Mouse (Mus musculus) heart, embryonic 14.5 days (tissue): ENCODE results near the gene Zbtb37. TPM values are rescaled to one million over a fixed set of nuclear protein-coding genes. Genes with fewer than 3 reads are reported as not detected.

Experiments
- ATAC-seq: fragments of 200-750 bp; cut with Nextera tagmentation; 2 replicates; pipeline ENCODE4 v1.8.0; 2017; ENCODE audit warnings: low read depth, moderate TSS enrichment; ENCODE audit not compliant: insufficient number of reproducible peaks, insufficient read depth, low FRiP score
- H3K27ac ChIP-seq, 2 experiments: fragments of 200-500 bp in 1 of 2; fragments of 300-500 bp in 1 of 2; sonication (generic) in 1 of 2; replicated peaks in 1 of 2; 2 replicates each; pipeline ENCODE4 v1.5.1; 2012 to 2014; ENCODE audit warnings: low read depth in 2 of 2, low read length in 2 of 2, control low read depth in 1 of 2, mild to moderate bottlenecking in 1 of 2, mixed read lengths in 1 of 2; ENCODE audit not compliant: control insufficient read depth in 1 of 2, insufficient read depth in 1 of 2
- H3K27me3 ChIP-seq: fragments of 300-500 bp; sonication (generic); 2 replicates; pipeline ENCODE4 v1.6.1; 2014; ENCODE audit warnings: mild to moderate bottlenecking, low read length, control low read depth; ENCODE audit not compliant: control insufficient read depth, insufficient read depth
- H3K36me3 ChIP-seq: fragments of 300-500 bp; sonication (generic); 2 replicates; pipeline ENCODE4 v1.6.1; 2014; ENCODE audit warnings: mild to moderate bottlenecking, control low read depth, low read length, mixed read lengths; ENCODE audit not compliant: control insufficient read depth, insufficient read depth
- H3K4me1 ChIP-seq, 2 experiments: fragments of 200-500 bp in 1 of 2; fragments of 300-500 bp in 1 of 2; sonication (generic) in 1 of 2; 2 replicates each; pipeline ENCODE4 v1.6.1; 2012 to 2014; ENCODE audit warnings: low read length in 2 of 2, control low read depth in 1 of 2, mixed read lengths in 1 of 2; ENCODE audit not compliant: control insufficient read depth in 2 of 2, insufficient read depth in 2 of 2
- H3K4me2 ChIP-seq: fragments of 300-500 bp; sonication (generic); 2 replicates; pipeline ENCODE4 v1.6.1; 2014; ENCODE audit warnings: mild to moderate bottlenecking, low read length
- H3K4me3 ChIP-seq, 2 experiments: fragments of 200-500 bp in 1 of 2; fragments of 300-500 bp in 1 of 2; sonication (generic) in 1 of 2; 2 replicates each; pipeline ENCODE4 v1.5.1; 2012 to 2014; ENCODE audit warnings: low read length in 2 of 2, mild to moderate bottlenecking in 2 of 2, control low read depth in 1 of 2, low read depth in 1 of 2, moderate library complexity in 1 of 2; ENCODE audit not compliant: control insufficient read depth in 1 of 2, insufficient read depth in 1 of 2
- H3K9ac ChIP-seq: fragments of 300-500 bp; sonication (generic); 2 replicates; pipeline ENCODE4 v1.6.1; 2014; ENCODE audit warnings: mild to moderate bottlenecking, low read length
- H3K9me3 ChIP-seq: fragments of 300-500 bp; sonication (generic); 2 replicates; pipeline ENCODE4 v1.6.1; 2016; ENCODE audit warnings: low read length, control low read depth; ENCODE audit not compliant: control insufficient read depth
- WGBS: fragments of 180-500 bp; shearing (Covaris S2); extraction: QIAGEN DNeasy Blood & Tissue Kit; methylation state at CpG from one replicate; pipeline ENCODE4 v1.1.7; 2014; 5-methylcytosine and 5-hydroxymethylcytosine counted together
- polyA plus RNA-seq: library from polyadenylated mRNA; unstranded; fragments of >200 nt; fragmentation: Nextera tagmentation; extraction: Ambion mirVana; gene quantifications from 2 replicates; pipeline ENCODE4 v1.2.1, GENCODE M21; 2014

Zbtb37 gene
- 9.4 and 9.7 TPM in 2 replicates for polyA plus RNA-seq

DNA sequence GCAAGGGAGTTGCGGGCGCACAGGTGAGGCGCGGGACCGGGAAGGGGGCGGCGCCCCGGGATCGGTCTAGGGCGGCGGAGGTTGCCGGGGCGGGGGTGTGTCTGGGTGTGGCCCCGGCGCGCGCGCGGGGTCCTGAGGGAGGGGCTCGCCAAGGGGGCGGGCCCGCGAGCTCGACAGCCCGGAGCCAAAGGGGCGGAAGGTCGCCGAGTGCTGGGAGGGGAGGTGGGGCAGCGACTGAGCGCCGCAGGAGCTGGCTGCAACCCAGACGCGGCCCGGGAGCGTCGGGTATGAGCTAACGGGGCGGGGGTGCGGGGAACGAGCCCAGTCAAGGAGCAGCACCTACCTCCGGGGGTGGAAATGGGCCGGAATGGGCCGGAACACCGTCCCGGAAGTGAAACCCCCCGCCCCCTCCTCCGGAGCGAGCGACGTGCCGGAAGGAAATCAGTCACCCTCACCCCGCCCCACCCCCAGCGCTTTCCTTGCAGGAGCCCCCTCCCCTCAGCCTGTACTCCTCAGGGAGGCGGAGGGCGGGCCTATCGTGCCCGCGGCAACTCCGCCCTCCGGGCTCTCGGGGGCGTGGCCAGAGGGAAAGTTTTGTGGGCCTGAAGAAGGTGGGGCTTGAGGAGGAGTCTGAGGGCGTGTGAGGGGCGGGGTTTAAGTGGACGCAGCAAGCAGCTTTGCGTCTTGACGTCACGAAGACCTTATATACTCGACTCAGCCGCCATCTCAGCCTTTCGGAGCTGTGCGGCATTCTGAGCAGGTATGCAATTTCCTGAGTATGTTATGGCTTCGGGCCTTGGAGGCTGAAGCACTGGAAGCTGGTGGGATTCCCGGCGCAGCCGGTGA lies at the start of gene Zbtb37:
TSS of gene Zbtb37 (minus strand) at position 415 of the 846 bp plus-strand sequence.
- under 1% methylated on average over 61 of the region's 76 CpGs for WGBS
- Histone ChIP-seq H3K4me2 (peak within 1 kb of the TSS; percentile 87), H3K36me3 (peaks cover 71% of the 10 kb centered on the region), H3K27me3 (no peaks in the 10 kb centered on the region), H3K4me1 (peaks cover 0 to 18% of the 10 kb centered on the region in 2 experiments; a peak in 3 of 4 replicates), H3K9me3 (no peaks in the 10 kb centered on the region), H3K9ac (peak within 1 kb of the TSS; percentile 91), H3K4me3 (peak within 1 kb of the TSS; percentile 68 to 78), H3K27ac (peak within 1 kb of the TSS; percentile 91)
- ATAC-seq, result peak; percentile 91

DNA sequence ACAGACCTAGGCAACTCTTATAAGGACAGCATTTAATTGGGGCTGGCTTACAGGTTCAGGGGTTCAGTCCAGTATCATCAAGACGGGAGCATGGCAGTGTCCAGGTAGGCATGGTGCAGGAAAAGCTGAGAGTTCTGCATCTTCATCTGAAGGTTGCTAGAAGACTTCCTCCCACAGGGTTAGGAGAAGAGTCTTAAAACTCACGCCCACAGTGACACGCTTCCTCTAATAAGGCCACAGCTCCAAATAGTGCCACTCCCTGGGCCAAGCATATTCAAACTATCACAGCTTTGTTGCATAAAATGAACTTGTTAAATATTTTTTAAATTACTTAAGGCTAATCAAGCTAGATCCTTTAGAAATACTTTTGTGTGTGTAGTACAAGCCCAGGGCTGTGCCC lies 42.6 kb upstream of the Zbtb37 start:
- Histone ChIP-seq H3K4me2 (no peak overlapping the region), H3K4me1 (peaks cover 5 to 15% of the 10 kb centered on the region in 2 experiments), H3K27me3 (no peaks in the 10 kb centered on the region), H3K27ac (no peak overlapping the region), H3K4me3 (no peak overlapping the region), H3K9me3 (no peaks in the 10 kb centered on the region), H3K9ac (no peak overlapping the region), H3K36me3 (peaks cover 59% of the 10 kb centered on the region)
- ATAC-seq, result no peak
- 93% methylated on average over 3 of the region's 3 CpGs for WGBS

DNA sequence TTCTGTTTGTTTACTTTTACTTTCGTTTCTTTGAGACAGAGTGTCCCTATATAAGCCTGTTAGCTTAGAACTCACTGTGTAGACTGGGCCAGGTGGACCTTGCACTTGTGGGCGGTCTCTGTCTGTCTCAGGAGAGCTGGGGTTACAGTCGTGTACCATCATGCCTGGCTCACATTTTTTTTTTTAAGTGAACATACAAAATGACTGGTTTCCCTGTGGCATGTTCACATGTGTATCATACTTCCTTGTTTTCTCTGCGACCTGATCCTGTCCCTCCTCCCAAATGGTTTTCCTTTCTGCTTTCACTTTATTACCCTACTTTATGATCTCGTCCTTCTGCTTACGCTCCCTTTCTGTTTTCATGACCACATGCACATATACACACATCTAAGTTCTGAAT lies 41.6 kb upstream of the Zbtb37 start:
- ATAC-seq, result no peak
- Histone ChIP-seq H3K4me2 (no peak overlapping the region), H3K27me3 (no peaks in the 10 kb centered on the region), H3K36me3 (peaks cover 52% of the 10 kb centered on the region), H3K4me1 (peaks cover 7 to 20% of the 10 kb centered on the region in 2 experiments), H3K9ac (no peak overlapping the region), H3K9me3 (no peaks in the 10 kb centered on the region), H3K4me3 (no peak overlapping the region), H3K27ac (no peak overlapping the region)
- 88% methylated on average over 6 of the region's 6 CpGs for WGBS

DNA sequence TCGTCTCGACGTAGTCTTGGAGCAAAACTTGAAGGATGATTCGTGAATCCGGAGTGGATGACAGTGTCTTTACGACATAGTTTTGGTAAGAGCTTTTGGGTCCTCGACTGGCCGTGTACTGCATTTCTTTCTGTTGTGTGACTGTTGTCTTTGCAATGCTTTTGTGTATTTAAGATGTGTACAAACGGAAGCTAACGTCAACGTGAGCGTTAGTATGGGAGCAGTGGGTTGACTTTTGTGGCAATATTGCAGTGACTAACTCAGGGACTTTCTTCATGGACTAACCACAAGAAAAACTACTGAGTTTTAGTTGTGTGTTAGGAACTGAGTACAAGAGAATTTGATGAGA lies 36.6 kb upstream of the Zbtb37 start:
- peaks cover 7 to 24% of the 10 kb centered on the region in 2 experiments for H3K4me1 ChIP-seq
- H3K36me3 ChIP-seq, result peaks cover 13% of the 10 kb centered on the region
- no peaks in the 10 kb centered on the region for H3K27me3 ChIP-seq
- peak overlapping the region; percentile 90 for H3K9ac ChIP-seq
- peak overlapping the region; percentile 49 to 66 for H3K27ac ChIP-seq
- 0% methylated on average over 12 of the region's 12 CpGs for WGBS
- ATAC-seq, result no peak
- peak overlapping the region; percentile 86 to 87 for H3K4me3 ChIP-seq
- H3K4me2 ChIP-seq, result peak overlapping the region; percentile 83
- no peaks in the 10 kb centered on the region for H3K9me3 ChIP-seq

DNA sequence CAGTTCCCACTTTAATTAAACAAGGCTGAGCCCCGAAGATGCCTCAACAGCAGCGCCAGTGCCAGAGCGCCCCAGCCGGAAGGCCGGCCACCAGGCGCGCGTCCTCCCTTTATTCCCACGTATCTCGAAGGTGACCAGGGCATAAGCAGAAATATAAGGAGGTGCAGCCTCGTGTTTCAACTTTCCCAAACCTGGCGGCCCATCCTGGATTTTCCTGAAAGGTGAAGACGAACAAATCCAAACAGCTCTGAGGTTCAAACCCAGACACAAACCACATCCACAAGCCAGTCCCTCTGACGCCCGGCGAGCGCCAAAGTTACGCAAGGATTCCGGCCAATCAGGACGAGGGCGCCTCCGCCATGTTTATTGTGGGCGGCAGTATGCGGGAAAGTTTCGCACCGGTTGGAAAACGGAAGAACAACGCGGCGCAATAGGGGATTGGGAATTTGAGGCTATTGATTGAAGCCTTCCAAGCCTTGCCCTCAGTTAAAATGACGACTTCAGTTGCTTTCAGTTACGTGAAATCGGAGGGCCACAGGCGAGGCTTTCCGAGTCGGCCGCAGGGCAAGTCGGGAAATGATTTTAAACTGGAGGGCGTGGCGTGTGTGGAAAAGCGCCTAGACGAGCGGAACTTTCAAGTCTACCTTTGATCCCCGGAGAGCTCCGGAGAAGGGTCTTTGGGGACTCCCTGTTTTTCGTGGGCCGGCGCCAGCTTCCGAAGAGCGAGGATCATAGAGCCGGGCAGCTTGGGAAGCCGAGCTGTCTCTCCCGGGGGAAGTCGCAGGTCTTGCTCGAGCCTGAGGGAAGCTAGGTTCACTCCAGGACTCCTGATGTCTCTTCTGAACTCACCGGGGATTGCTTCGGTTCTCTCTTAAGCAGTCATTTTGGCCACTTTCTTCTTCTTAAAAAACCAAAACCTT lies 36.0 kb upstream of the Zbtb37 start, which contains the start of the genes Dars2 and Cenpl:
TSS of gene Dars2 (minus strand) at position 307 of the 920 bp plus-strand sequence.
TSS of gene Cenpl (plus strand) at position 362 of the 920 bp plus-strand sequence.
- H3K4me3 ChIP-seq, result peak within 1 kb of the TSS; percentile 86 to 87
- peak within 1 kb of the TSS; percentile 90 for H3K9ac ChIP-seq
- H3K27me3 ChIP-seq, result no peaks in the 10 kb centered on the region
- H3K36me3 ChIP-seq, result peaks cover 7% of the 10 kb centered on the region
- H3K27ac ChIP-seq, result peak within 1 kb of the TSS; percentile 53 to 66
- under 1% methylated on average over 57 of the region's 57 CpGs for WGBS
- H3K9me3 ChIP-seq, result no peaks in the 10 kb centered on the region
- H3K4me2 ChIP-seq, result peak within 1 kb of the TSS; percentile 96
- peak; percentile 94 for ATAC-seq
- peaks cover 7 to 24% of the 10 kb centered on the region in 2 experiments for H3K4me1 ChIP-seq

DNA sequence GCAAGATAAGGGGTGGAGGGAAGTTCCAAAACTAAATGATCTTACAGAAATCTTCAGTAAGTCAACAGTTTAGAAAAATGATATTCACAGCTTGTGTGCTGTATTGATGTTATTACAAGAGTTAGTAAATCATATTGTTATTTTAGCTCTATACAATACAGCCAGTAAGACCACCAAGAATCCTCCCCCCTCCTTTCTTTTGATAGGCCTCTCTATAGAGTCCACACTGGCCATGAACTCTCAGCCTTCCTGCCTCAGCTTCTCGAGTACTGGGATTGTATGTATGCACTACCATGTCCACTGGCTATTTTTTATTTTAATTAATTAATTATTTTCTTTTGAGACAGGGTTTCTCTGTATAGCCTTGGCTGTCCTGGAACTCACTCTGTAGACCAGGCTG lies 28.7 kb upstream of the Zbtb37 start:
- no peaks in the 10 kb centered on the region for H3K27me3 ChIP-seq
- no peak overlapping the region for H3K27ac ChIP-seq
- no peak overlapping the region for H3K4me2 ChIP-seq
- no peak overlapping the region for H3K4me3 ChIP-seq
- H3K4me1 ChIP-seq, result no peaks in the 10 kb centered on the region
- no peak overlapping the region for H3K9ac ChIP-seq
- no peak for ATAC-seq
- peaks cover 26% of the 10 kb centered on the region for H3K36me3 ChIP-seq
- WGBS, result 84% methylated on average over 1 of the region's 1 CpGs
- H3K9me3 ChIP-seq, result no peaks in the 10 kb centered on the region

DNA sequence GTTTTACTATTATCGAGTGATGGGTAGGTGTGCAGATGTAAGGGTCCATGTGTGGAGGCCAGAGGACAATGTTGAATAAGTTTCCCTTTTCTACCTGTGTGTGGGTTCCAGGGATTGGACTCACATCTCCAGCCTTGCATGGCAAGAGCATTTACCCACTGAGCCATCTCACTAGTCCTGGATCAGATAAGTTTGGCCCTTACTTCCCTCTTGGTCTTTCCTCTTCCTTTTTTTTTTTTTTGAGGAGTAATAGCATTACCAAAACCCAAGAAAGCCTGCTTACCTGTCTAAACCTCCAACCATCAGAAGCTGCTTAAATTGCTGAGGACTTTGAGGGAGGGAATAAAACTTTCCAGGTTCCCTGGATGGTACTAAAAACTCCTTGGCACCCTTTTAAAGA lies 22.5 kb upstream of the Zbtb37 start:
- no peaks in the 10 kb centered on the region for H3K9me3 ChIP-seq
- WGBS, result 100% methylated on average over 1 of the region's 1 CpGs
- H3K36me3 ChIP-seq, result peaks cover 41% of the 10 kb centered on the region
- ATAC-seq, result no peak
- H3K9ac ChIP-seq, result no peak overlapping the region
- H3K27me3 ChIP-seq, result no peaks in the 10 kb centered on the region
- H3K4me1 ChIP-seq, result no peaks in the 10 kb centered on the region
- H3K4me3 ChIP-seq, result no peak overlapping the region
- no peak overlapping the region for H3K27ac ChIP-seq
- no peak overlapping the region for H3K4me2 ChIP-seq
